Mouse (Mus musculus) right cerebral cortex, postnatal 4 days (tissue): ENCODE data around the gene Dennd6a.

Source experiments
- DNase-seq: peaks from one replicate; pipeline ENCODE4 v3.0.0-alpha.2; 2022

Dennd6a gene

GRCm38 (mm10) chr14:26576255-26576780 is 2.7 kb downstream of the Dennd6a start:
- no peak for DNase-seq

GRCm38 (mm10) chr14:26578791-26579191 is 5.1 kb downstream of the Dennd6a start:
- DNase-seq = no peak

GRCm38 (mm10) chr14:26579346-26580343 is 6.0 kb downstream of the Dennd6a start:
- peak; percentile 80 for DNase-seq

GRCm38 (mm10) chr14:26583645-26584044 is 10.0 kb downstream of the Dennd6a start:
- no peak for DNase-seq

DNA sequence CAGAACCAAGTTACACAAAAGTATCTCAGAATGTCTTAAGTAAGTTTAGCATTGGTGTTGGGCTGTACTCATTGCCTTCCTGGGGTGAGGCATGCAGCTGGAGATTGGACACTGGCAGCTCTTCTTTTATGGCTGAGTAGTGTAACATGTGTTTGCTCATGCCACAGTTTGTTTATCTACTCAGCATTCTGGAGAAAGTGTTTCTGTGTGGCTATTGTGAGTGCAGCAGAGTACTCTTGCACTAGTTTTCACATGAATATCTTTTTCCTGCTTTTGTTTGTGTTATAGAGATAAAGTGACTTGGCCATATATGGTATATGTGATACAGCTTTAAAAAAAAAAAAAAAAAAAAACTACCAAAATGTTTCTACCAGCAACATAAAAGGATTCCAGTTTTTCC is 13.5 kb downstream of the Dennd6a start:
- no peak for DNase-seq

DNA sequence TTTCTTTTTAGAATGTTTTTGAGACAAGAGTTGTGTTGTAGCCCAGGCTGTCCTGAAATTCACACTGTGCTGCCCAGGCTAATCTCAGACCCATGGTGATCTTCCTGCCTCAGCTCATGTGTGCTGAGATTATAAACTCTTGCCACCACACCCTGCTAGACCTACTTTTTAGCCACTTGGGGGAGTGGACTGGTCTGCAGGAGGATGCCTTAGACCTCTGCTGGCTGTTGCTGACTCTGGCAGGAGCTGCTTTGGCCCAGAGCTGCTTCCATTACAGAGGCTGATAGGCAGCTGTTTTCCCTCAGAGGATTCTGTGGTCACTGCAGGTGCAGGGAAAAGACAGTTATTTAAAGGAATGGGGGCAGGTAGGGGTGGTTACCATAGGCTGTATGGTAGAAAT is 17.7 kb downstream of the Dennd6a start:
- DNase-seq = no peak

- DNase-seq = no peak
Measured at GRCm38 (mm10) chr14:26593281-26593895, 19.7 kb downstream of the Dennd6a start.

DNA sequence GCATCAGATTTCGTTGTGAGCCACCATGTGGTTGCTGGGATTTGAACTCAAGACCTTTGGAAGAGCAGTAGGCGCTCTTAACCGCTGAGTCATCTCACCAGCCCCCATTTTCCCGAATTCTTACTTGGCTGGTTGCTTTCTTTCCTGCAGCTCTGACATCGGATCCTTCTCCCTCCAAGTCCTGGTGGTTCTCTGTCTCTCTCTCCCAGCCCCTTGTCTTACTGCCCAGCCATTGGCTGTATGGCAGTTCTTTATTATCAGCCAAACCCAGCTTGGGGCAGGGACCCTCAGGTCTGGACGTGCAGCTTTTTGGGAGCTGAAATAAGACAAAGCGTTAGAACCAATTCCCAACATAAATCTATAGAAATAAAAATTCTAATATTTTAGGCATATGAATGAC is 21.5 kb downstream of the Dennd6a start:
- DNase-seq = no peak

DNA sequence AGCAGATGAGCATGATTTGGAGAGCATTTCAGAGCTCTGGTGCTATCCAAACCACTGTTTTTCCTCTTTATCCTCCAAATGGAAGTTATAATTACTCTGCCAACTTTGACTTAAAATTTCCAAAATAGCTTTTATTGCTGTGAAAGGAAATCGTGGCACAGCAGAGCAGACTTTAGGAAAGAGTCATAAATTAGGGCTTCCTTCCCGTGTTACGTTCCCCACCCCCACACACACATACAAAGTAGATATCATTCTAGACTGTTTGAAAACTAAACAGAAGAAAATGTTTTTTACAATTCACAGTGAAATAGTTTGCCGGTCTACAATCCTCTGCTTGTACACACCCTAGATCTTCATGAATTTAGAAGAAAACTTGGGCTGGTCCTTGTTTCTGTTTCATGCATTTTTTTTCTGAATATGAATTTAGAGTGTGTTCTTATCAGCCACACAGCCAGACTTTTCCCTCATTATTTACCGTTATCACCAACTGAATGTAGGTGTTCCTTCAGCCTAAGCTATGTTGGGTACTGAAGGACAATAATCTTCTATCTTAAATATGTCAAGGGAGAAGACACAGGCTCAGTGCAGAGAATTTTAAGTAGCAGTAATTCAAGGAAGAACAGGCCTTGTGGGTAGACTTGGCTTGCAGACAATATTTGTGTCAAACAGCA is 22.2 kb downstream of the Dennd6a start:
- no peak for DNase-seq

DNA sequence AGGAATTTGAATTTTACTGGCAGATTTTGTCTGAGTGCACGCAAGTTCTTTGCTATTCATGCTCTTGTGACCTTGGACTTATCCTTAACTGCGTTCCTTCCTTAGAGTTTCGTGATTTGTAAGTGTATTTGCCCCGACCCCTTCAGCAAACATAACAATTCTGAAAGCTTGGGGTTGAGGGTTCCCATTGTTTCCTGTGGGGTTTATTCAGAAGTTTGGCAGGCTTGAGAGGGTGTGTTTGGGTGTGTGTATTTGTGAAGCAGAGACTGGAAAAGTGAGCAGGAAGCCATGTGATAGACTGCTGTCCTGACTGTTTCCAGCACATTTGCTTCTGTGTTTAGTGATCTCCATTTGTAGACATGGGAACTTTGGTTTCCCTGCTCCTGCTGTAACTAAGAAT is 31.7 kb downstream of the Dennd6a start:
- no peak for DNase-seq

GRCm38 (mm10) chr14:26609674-26610073 is 36.0 kb downstream of the Dennd6a start:
- no peak for DNase-seq

DNA sequence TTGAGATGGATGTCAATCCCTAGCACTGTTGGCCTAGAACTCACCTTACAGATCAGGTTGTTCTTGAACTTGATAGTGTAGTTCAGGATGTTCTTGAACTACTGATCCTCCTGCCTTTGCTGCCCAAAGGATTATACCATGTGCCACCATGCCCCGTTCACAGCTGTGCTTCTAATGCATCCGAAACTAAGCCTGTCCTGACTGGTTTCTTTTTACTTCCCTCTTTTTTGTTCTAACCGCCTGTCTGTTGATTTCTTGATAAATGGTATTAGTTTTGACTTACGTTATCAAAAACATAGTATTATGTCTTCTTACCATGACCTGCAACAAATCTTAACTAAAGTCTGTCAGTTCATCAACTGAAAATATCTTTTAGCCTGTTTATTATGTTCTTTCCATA is 37.0 kb downstream of the Dennd6a start:
- no peak for DNase-seq

DNA sequence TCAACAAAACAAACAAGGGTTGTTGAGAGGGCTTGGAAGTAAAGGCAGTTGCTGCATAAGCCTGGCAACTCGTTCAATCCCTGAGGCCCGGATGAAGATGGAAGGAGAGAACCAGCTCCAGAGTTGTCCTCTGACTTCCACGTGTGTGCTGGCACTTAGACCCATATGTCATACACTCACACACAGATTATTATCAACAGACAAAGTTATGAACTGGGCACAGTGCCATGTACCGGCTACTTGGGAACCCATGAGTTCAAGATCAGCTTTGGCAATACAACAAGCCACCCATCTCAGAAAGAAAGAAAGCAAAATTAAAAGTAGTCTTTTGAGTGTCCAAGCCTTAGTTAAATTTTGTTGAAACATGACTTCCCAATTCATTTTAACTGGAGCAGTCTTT is 51.6 kb downstream of the Dennd6a start:
- no peak for DNase-seq

GRCm38 (mm10) chr14:26626605-26627140 is 53.0 kb downstream of the Dennd6a start:
- no peak for DNase-seq

DNA sequence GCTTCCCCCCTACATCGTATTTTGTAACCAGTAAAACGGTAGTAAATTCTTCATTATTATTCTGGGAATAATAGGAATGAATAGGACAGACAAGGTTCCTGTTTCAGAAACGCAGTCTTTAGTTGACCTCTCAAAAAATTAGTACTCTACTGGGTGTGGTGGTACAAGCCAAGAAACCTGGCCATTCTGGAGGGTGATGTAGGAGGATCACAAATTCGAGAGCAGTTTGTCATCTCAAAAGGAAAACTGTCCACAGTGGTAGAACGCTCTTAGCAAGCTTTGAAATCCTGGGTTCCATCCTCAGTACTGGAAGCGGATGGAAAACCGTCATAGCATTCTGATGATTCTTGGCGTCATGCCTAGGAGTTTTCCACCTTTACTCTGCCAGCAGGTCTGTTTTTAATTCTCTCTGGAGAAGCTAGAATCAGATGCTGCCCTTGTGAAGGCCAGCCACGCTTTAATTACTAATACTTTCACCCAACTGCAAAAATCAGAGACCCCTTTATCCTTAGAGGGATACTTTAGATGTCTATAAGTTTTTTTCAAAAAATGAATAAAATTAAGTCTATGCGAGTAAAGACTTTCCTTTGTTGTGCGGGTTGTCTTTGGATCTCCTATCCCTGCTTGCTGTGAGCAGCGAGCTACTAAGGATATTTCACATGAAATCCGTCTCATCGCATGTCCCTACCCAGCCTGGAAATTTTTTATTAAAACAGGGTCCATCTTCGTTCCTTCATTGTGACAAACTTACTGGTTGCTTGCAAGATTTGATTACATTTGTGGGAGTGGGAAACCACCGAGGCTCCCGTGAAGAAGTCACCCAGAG is 63.6 kb downstream of the Dennd6a start:
- DNase-seq = no peak

DNA sequence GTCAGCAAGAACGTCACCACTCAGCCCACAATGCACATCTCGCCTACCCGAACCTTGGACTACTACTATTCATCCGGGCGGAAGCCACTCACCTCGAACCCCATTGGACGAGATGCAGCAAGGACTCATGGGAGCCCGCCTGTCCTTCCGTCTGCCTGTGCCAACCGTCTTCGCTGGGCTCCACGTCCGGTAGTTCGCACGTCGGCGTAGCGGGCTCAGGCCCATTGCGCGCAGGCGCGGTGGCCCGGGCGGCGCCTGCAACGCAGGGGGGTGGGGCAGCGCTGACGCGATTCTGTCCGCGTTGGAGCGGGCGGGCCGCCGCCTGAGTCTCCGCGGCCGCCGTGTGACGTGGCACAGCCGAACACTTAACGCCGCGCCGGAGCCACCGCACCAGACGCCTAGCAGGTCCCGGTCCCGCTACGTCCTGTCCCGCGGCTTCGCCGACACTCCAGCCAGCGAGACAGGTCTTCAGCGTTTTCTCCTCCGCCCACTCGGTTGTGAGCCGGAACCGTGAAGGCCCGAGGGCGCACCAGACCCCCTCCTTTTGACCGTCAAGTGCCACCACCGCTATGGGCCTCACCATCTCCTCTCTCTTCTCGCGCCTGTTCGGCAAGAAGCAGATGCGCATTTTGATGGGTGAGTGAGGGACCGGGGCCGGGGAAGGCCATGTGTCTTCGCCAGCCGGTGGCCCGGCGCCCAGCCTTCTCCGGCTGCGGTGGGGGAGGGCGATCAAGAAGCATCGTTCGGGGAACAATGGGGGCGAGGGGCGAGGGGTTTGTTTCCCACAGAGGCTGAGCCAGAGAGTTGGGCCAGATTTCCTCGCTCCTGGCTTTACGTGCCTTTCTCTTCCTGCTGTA is 64.4 kb downstream of the Dennd6a start, which contains the start of gene Arf4:
Gene Arf4 (plus strand): TSS at position 224 of the 857 bp plus-strand sequence.
- DNase-seq = peak; percentile 98

- peak; percentile 33 for DNase-seq
Measured at GRCm38 (mm10) chr14:26638708-26639084, 65.0 kb downstream of the Dennd6a start.

DNA sequence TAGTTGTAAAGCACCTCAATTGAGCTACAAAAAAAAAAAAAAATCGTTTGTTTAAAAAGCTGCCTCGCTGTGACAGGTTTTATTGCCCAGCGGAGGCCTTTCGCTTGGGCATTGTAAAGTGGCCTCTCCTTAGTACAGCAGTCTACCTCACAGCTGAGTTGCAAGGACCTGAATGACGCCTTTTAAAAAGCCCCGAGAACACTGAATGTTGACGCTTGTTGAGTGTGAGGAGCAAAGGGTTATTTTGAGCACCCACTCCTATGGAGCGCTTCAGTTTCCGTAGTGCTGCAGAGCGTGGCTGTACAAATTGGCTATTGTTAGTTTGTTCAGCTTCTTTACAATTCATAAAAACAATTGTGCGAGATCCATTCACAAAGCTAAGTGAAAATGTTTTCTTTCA is 65.6 kb downstream of the Dennd6a start:
- DNase-seq = no peak

DNA sequence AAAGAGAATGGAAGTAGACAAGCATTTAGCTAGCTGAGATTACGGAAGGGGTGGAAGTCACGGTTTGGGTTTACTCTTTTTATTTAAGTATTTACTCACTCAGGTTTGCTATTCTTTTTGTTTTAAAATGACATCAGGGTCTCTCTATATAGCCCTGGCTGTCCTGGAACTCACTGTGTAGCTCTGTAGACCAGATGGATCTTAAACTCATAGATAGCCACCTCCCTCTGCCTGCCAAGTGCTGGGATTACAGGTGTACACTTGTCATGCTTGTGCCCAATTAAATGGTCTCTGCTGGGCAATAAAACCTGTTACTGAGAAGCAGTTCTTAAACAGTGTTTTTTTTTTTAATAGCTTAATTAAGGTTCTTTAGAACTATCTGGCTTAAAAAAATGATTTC is 66.3 kb downstream of the Dennd6a start:
- DNase-seq = no peak

DNA sequence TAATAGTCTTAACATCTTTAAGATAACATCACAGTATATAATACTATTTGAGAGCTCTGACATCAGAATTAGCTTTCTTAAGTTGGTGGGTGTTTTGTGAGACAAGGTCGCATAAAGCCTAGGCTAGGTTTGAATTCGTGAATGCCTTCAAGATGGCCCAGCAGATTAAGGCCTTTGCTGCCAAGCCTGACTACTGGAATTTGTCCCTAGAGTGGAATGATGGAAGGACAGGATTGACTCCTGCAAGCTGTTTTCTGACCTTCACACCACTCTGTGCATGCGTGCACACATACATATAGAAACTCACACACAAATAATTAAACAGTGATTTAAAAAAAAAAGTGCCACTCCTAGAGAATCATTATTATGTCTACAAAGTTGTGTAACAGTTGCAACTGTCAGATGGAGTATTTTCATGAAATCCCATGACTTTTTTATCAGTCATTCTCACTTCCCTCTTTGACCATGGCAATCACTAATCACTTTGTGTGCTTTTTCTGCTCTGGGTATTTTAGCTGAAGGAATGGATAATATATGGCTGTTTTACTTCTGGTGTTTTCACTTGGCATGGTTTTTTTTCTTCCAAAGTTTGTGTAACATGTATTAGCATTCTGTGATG is 69.5 kb downstream of the Dennd6a start:
- no peak for DNase-seq
